ENCODE assay signal across 7 mouse cellular contexts in genomic region chr12:106378303-106379075, GRCm38 (mm10).
DNase-seq lines count a peak whose midpoint lies in the region; ATAC-seq lines count a peak whose summit lies in the region.

No protein-coding gene starts in this region.

- no peaks in the 10 kb centered on the region for H3K4me1 ChIP-seq in lung, embryonic 16.5 days (replicated peaks; ENCODE audit: control insufficient read depth, insufficient read depth, low read length)
- H3K4me1 ChIP-seq in hindbrain, embryonic 10.5 days (replicated peaks), result peaks cover 26% of the 10 kb centered on the region
- H3K4me1 ChIP-seq in limb, embryonic 15.5 days, result peaks cover 8% of the 10 kb centered on the region

- ATAC-seq in lung, embryonic 16.5 days (ENCODE audit: low read depth), result no peak
- no peak for ATAC-seq in limb, embryonic 15.5 days (ENCODE audit: insufficient number of reproducible peaks, low FRiP score, low TSS enrichment, low read depth)

- peak overlapping the region; percentile 43 for H3K4me2 ChIP-seq in lung, embryonic 16.5 days (ENCODE audit: low read depth, low read length)
- peak overlapping the region; percentile 32 for H3K4me2 ChIP-seq in limb, embryonic 15.5 days

- H3K4me3 ChIP-seq in lung, embryonic 16.5 days (ENCODE audit: low read length), result peak overlapping the region; percentile 18; the same call in 1 of the 2 replicates
- peak overlapping the region; percentile 50 for H3K4me3 ChIP-seq in hindbrain, embryonic 10.5 days
- peak overlapping the region; percentile 17 for H3K4me3 ChIP-seq in limb, embryonic 15.5 days

- no peak overlapping the region for H3K9ac ChIP-seq in lung, embryonic 16.5 days (ENCODE audit: low read length)
- H3K9ac ChIP-seq in limb, embryonic 15.5 days, result no peak overlapping the region

- H3K27ac ChIP-seq in lung, embryonic 16.5 days (ENCODE audit: low read length), result no peak overlapping the region
- H3K27ac ChIP-seq in hindbrain, embryonic 10.5 days, result peak overlapping the region; percentile 84
- no peak overlapping the region for H3K27ac ChIP-seq in limb, embryonic 15.5 days

- WGBS in lung, embryonic 16.5 days, result 22% methylated on average over 19 of the region's 19 CpGs
- WGBS in hindbrain, embryonic 10.5 days, result 19% methylated on average over 19 of the region's 19 CpGs
- WGBS in limb, embryonic 15.5 days, result 26% methylated on average over 19 of the region's 19 CpGs

- no peaks in the 10 kb centered on the region for H3K9me3 ChIP-seq in lung, embryonic 16.5 days (ENCODE audit: control insufficient read depth, low read length)
- H3K9me3 ChIP-seq in hindbrain, embryonic 10.5 days, result no peaks in the 10 kb centered on the region
- H3K9me3 ChIP-seq in limb, embryonic 15.5 days, result no peaks in the 10 kb centered on the region

- DNase-seq in lung, postnatal 10 days, result no peak
- DNase-seq in hindbrain, embryonic 10.5 days (ENCODE audit: low spot score), result peak; percentile 55
- peak; percentile 3 for DNase-seq in yolk sac, embryonic 10.5 days (ENCODE audit: low spot score)
- DNase-seq in frontal cortex, adult 2 months (ENCODE audit: extremely low spot score in 1 of 2, low spot score in 1 of 2), result no peak
- DNase-seq in lung, adult 18-20 months, result no peak

- no peaks in the 10 kb centered on the region for H3K36me3 ChIP-seq in lung, embryonic 16.5 days (ENCODE audit: control insufficient read depth, insufficient read depth, low read length)
- no peaks in the 10 kb centered on the region for H3K36me3 ChIP-seq in hindbrain, embryonic 10.5 days
- no peaks in the 10 kb centered on the region for H3K36me3 ChIP-seq in limb, embryonic 15.5 days

- H3K27me3 ChIP-seq in lung, embryonic 16.5 days (ENCODE audit: control insufficient read depth, insufficient read depth, low read depth, low read length), result peaks cover 10% of the 10 kb centered on the region
- H3K27me3 ChIP-seq in hindbrain, embryonic 10.5 days (ENCODE audit: insufficient read depth, poor library complexity, severe bottlenecking), result peaks cover 8% of the 10 kb centered on the region; the same call in 1 of the 2 replicates
- peaks cover 17% of the 10 kb centered on the region; the same call in 1 of the 2 replicates for H3K27me3 ChIP-seq in limb, embryonic 15.5 days

Comparison
In these comparisons a context has a peak if more than half of its experiments do, and no peak if none do; other contexts are left out.
1. DNase-seq: peak in hindbrain, embryonic 10.5 days (single experiment) and yolk sac, embryonic 10.5 days (single experiment); none in lung, postnatal 10 days (single experiment), frontal cortex, adult 2 months (0 of 2) and lung, adult 18-20 months (0 of 2).
2. Peak in every context shown above with its lines, with median percentiles within 50 percentile points of each other: H3K4me3 ChIP-seq.